Mouse (Mus musculus) kidney, embryonic 16.5 days (tissue): ENCODE data around the gene Farsa. TPM values are rescaled to one million over a fixed set of nuclear protein-coding genes. Genes with fewer than 3 reads are reported as not detected.

Source experiments
- ATAC-seq: fragments of 200-750 bp; cut with Nextera tagmentation; 2 replicates; pipeline ENCODE4 v1.8.0; 2017; ENCODE audit warnings: moderate TSS enrichment; ENCODE audit not compliant: low FRiP score, low TSS enrichment
- H3K27ac ChIP-seq: fragments of 300-500 bp; sonication (generic); 2 replicates; pipeline ENCODE4 v1.5.1; 2014; ENCODE audit warnings: low read length
- H3K27me3 ChIP-seq: fragments of 300-500 bp; sonication (generic); 2 replicates; pipeline ENCODE4 v1.6.1; 2014; ENCODE audit warnings: low read length, control low read depth, mixed read lengths; ENCODE audit not compliant: insufficient read depth
- H3K36me3 ChIP-seq: fragments of 300-500 bp; sonication (generic); 2 replicates; pipeline ENCODE4 v1.6.1; 2014; ENCODE audit warnings: low read length, control low read depth, mixed read lengths; ENCODE audit not compliant: insufficient read depth
- H3K4me1 ChIP-seq: fragments of 300-500 bp; sonication (generic); 2 replicates; pipeline ENCODE4 v1.6.1; 2014; ENCODE audit warnings: low read length, control low read depth, mixed read lengths; ENCODE audit not compliant: insufficient read depth
- H3K4me2 ChIP-seq: fragments of 300-500 bp; sonication (generic); replicated peaks from 2 replicates; pipeline ENCODE4 v1.6.1; 2014; ENCODE audit warnings: low read depth, low read length
- H3K4me3 ChIP-seq: fragments of 300-500 bp; sonication (generic); 2 replicates; pipeline ENCODE4 v1.5.1; 2014; ENCODE audit warnings: mild to moderate bottlenecking, low read length
- H3K9ac ChIP-seq: fragments of 300-500 bp; sonication (generic); replicated peaks from 2 replicates; pipeline ENCODE4 v1.6.1; 2014; ENCODE audit warnings: low read length
- H3K9me3 ChIP-seq: fragments of 300-500 bp; sonication (generic); 2 replicates; pipeline ENCODE4 v1.6.1; 2016; ENCODE audit warnings: low read length, control low read depth
- WGBS: fragments of 180-500 bp; shearing (Covaris S2); extraction: QIAGEN DNeasy Blood & Tissue Kit; methylation state at CpG from one replicate; pipeline ENCODE4 v1.1.7; 2014; 5-methylcytosine and 5-hydroxymethylcytosine counted together
- polyA plus RNA-seq: library from polyadenylated mRNA; unstranded; fragments of >200 nt; fragmentation: Nextera tagmentation; extraction: Ambion mirVana; gene quantifications from 2 replicates; pipeline ENCODE4 v1.2.1, GENCODE M21; 2015

The Farsa gene
- polyA plus RNA-seq, 1 experiment from 2014 or later = 120 TPM

GRCm38 (mm10) chr8:84841514-84841913, 15.3 kb upstream of the Farsa start:
- Histone ChIP-seq H3K36me3 (peaks cover 59% of the 10 kb centered on the region), H3K9ac (no peak overlapping the region), H3K27me3 (no peaks in the 10 kb centered on the region), H3K9me3 (no peaks in the 10 kb centered on the region), H3K4me3 (no peak overlapping the region), H3K27ac (0 out of 2 replicates have a peak overlapping the region, but pooled peaks have one; percentile 35), H3K4me1 (peaks cover 44% of the 10 kb centered on the region), H3K4me2 (no peak overlapping the region)
- 79% methylated on average over 1 of the region's 1 CpGs for WGBS
- no peak for ATAC-seq

DNA sequence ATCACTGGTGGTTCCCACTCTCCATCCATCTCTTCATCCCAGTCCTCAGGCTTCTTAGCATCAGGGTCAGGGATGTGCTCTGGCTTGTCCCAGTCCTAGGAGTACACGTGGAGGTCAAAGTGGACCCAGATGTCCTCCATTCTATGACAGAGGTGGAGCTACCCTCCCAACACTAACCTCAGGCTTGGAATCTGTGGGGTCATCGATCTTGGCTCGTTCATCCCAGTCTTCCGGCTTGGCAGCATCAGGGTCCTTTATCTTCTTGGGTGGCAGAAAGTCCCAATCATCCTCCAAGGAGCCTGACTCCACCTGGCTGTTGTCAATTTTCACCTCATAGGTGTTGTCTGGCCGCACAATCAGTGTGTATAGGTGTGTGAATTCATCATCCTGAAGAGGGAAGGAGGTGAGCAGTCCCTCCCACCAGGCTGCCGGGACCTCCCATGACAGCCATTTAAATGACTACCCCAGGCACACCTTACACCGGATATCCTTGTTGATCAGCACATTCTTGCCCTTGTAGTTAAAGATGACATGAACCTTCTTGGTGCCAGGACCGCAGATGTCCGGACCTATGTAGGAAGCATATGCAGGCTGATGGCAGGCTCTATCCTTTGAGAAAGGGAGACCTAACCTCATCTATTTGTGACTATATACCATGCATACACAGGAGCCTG, 12.3 kb upstream of the Farsa start:
- peak overlapping the region; percentile 81 for H3K4me2 ChIP-seq
- H3K4me1 ChIP-seq = peaks cover 37% of the 10 kb centered on the region
- peak overlapping the region; percentile 98 for H3K9ac ChIP-seq
- H3K27me3 ChIP-seq = no peaks in the 10 kb centered on the region
- WGBS = 76% methylated on average over 9 of the region's 9 CpGs
- H3K4me3 ChIP-seq = peak overlapping the region; percentile 99
- no peak for ATAC-seq
- peaks cover 42% of the 10 kb centered on the region for H3K36me3 ChIP-seq
- H3K9me3 ChIP-seq = no peaks in the 10 kb centered on the region
- H3K27ac ChIP-seq = no peak overlapping the region

DNA sequence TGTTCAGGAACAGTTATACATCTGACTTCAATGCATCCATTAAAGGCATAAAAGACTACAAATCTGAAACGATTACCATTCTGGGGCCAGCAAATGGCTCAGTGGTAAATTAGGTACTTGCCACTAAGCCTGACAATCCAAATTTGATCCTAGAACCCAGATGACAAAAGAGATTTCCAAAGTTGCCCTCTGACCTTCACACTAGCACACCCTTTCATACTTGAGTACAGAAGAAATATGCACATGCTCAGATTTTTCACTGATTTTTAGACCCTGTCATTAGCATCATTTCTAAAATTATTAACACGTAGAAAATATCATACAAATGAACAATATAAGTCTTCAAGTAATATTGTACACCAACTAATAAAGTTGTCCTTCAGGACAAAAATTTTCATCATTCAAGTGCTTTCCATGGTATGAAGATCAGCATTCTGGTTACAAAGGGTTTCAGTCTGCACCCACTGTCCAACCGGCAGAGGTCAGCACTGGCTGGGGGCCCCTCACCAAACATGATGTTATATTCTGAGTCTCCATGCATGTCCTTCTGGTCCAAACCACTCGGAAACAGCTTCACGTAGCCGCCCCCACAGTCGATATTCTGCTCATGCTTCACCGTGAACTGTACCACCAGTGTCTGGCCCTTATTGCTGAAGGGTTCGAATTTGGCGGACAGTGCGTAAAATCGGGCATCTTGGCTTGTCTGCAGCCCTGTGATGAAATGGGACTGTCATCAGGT, 11.3 kb upstream of the Farsa start:
- no peak for ATAC-seq
- Histone ChIP-seq H3K4me3 (peak overlapping the region; percentile 99), H3K9me3 (no peaks in the 10 kb centered on the region), H3K36me3 (peaks cover 42% of the 10 kb centered on the region), H3K9ac (peak overlapping the region; percentile 98), H3K27me3 (no peaks in the 10 kb centered on the region), H3K4me2 (peak overlapping the region; percentile 81), H3K27ac (peak overlapping the region; percentile 89), H3K4me1 (peaks cover 34% of the 10 kb centered on the region)
- 12% methylated on average over 12 of the region's 12 CpGs for WGBS

DNA sequence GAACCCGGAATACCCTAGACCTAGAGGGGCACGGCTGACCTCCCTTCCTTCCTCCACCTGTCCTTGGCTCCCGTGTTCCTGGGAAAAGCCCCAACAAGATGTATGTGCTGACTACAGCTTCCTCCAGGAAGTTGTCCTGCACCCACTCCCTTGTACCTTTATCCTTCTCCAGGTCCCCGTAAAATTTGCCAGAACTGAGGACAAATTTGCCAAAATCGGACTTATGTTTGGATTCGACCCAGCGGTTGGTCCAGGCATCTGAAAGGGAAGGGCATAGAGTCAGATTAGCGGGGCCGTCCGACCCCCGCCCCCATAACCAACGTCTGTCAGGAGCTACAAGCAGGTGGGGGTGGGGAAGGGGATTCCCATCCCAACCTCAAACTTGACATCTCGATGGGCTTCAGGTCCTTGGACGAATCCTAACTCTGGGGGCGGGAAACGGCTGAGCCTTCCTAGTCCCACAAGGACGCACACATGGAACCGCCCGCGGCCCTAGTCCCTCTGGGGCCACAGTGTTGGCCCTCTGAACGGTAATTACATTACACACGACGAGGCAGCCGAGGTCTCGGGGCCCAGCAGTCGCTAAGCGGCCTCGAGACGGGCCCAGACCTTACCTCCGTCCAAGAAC, 10.6 kb upstream of the Farsa start:
- H3K27ac ChIP-seq = peak overlapping the region; percentile 89
- WGBS = under 1% methylated on average over 30 of the region's 30 CpGs
- H3K4me2 ChIP-seq = peak overlapping the region; percentile 81
- ATAC-seq = peak; percentile 23; the same call in 1 of the 2 replicates
- peak overlapping the region; percentile 98 for H3K9ac ChIP-seq
- H3K27me3 ChIP-seq = no peaks in the 10 kb centered on the region
- H3K4me3 ChIP-seq = peak overlapping the region; percentile 99
- H3K36me3 ChIP-seq = peaks cover 42% of the 10 kb centered on the region
- peaks cover 34% of the 10 kb centered on the region for H3K4me1 ChIP-seq
- no peaks in the 10 kb centered on the region for H3K9me3 ChIP-seq

GRCm38 (mm10) chr8:84846722-84847572, 9.8 kb upstream of the Farsa start, which contains the start of gene Calr:
Gene Calr (minus strand): TSS chr8:84846934.
- peaks cover 34% of the 10 kb centered on the region for H3K4me1 ChIP-seq
- WGBS = under 1% methylated on average over 55 of the region's 55 CpGs
- ATAC-seq = peak; percentile 100

DNA sequence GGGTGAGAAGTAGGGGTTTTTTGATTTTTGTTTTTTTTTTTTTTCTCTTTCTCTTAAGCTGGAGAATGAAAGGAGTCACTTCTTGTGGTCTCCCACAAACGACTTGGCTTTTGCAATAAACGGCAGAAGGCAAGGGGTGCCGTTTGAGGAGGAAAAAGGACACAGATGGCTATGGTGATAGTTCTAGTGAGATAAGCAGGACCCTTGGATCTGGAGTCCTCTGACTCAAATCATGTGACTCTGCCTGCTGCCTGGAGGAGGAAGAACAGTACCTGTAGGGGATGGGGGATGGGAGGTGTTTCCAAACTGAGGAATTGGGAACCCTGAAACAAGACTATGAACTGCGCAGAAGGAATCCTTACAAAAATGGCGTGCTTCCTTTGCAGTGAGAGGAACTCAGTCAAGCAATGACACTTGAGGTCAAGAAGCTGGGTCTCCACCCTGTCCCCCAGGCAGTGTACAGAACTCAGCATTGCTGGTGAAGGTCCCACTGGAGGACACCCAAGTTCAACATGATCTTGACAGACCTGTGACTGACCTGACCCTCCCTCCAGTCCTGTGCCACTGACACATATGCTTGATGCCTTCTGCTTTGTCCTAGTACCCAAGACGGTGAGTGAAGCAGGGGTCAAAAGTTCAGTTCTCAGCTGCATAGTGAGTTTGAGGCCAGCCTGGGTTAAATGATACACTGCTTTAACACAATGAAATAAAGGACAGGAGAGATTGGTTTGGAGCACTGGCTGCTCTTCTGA, 8.9 kb upstream of the Farsa start:
- no peaks in the 10 kb centered on the region for H3K27me3 ChIP-seq
- peak overlapping the region; percentile 92 for H3K27ac ChIP-seq
- peaks cover 34% of the 10 kb centered on the region for H3K4me1 ChIP-seq
- peaks cover 25% of the 10 kb centered on the region for H3K36me3 ChIP-seq
- 35% methylated on average over 6 of the region's 6 CpGs for WGBS
- H3K9ac ChIP-seq = peak overlapping the region; percentile 76
- peak overlapping the region; percentile 99 for H3K4me3 ChIP-seq
- ATAC-seq = no peak
- H3K4me2 ChIP-seq = peak overlapping the region; percentile 82
- H3K9me3 ChIP-seq = no peaks in the 10 kb centered on the region

More at GRCm38 (mm10) chr8:84846722-84847572, 9.8 kb upstream of the Farsa start, which contains the start of gene Calr:
- H3K9me3 ChIP-seq = no peaks in the 10 kb centered on the region
- H3K27ac ChIP-seq = peak within 1 kb of the TSS; percentile 92
- peaks cover 34% of the 10 kb centered on the region for H3K36me3 ChIP-seq
- H3K9ac ChIP-seq = peak within 1 kb of the TSS; percentile 98
- peak within 1 kb of the TSS; percentile 82 for H3K4me2 ChIP-seq
- peak within 1 kb of the TSS; percentile 99 for H3K4me3 ChIP-seq
- no peaks in the 10 kb centered on the region for H3K27me3 ChIP-seq

GRCm38 (mm10) chr8:84856434-84856833, 355 bp upstream of the Farsa start:
- H3K27me3 ChIP-seq = no peaks in the 10 kb centered on the region
- WGBS = 85% methylated on average over 3 of the region's 3 CpGs
- H3K4me1 ChIP-seq = peaks cover 16% of the 10 kb centered on the region
- no peak overlapping the region for H3K4me2 ChIP-seq
- H3K9ac ChIP-seq = no peak overlapping the region
- peaks cover 18% of the 10 kb centered on the region for H3K36me3 ChIP-seq
- H3K9me3 ChIP-seq = no peaks in the 10 kb centered on the region
- peak; percentile 20; the same call in 1 of the 2 replicates for ATAC-seq
- no peak overlapping the region for H3K27ac ChIP-seq
- H3K4me3 ChIP-seq = peak overlapping the region; percentile 98

- H3K27ac ChIP-seq = no peak within 1 kb of the TSS; the same call in 1 of the 2 replicates
- no peaks in the 10 kb centered on the region for H3K27me3 ChIP-seq
- peak within 1 kb of the TSS; percentile 72 for H3K9ac ChIP-seq
- peaks cover 32% of the 10 kb centered on the region for H3K36me3 ChIP-seq
- peak; percentile 60; the same call in 1 of the 2 replicates for ATAC-seq
- H3K9me3 ChIP-seq = no peaks in the 10 kb centered on the region
- H3K4me3 ChIP-seq = peak within 1 kb of the TSS; percentile 53
- peaks cover 11% of the 10 kb centered on the region for H3K4me1 ChIP-seq
- peak within 1 kb of the TSS; percentile 98 for H3K4me2 ChIP-seq
- WGBS = 16% methylated on average over 40 of the region's 46 CpGs
These were observed 14.9 kb downstream of the Farsa start, which contains the start of gene Syce2 for GRCm38 (mm10) chr8:84871376-84872308. Gene Syce2 (plus strand): TSS chr8:84872111.
